Mouse (Mus musculus): ENCODE measurements around the gene Misp. TPM values are rescaled to one million over a fixed set of nuclear protein-coding genes. Genes with fewer than 3 reads are reported as not detected.

The Misp gene
- total and polyA plus RNA-seq, 3 experiments, result not detected

GRCm38 (mm10) chr10:79861230-79862048, 40.6 kb downstream of the Misp start:
- no peak overlapping the region for H3K9ac ChIP-seq (ENCODE audit: insufficient read depth, low read depth)
- no peaks in the 10 kb centered on the region for H3K9me3 ChIP-seq (replicated peaks; ENCODE audit: low read length)
- H3K27ac ChIP-seq (ENCODE audit: insufficient read depth, low read depth), result peak overlapping the region; percentile 11; the same call in 1 of the 2 replicates
- no peak for DNase-seq (ENCODE audit: extremely low read depth)
- in situ Hi-C loops (cut with MboI; ENCODE audit: low pct_ligation_motif_present, low pct_unique_long_range_greater_than_20kb, low sequenced_read_pairs), result no loop called here
- no peak overlapping the region for H3K4me2 ChIP-seq (ENCODE audit: insufficient read depth, low read depth, poor library complexity, severe bottlenecking)
- no peak overlapping the region for H3K4me3 ChIP-seq (replicated peaks in 1 of 3; ENCODE audit: low read depth in 2 of 3, low read length in 2 of 3, poor library complexity in 1 of 3)
- H3K79me2 ChIP-seq (replicated peaks; ENCODE audit: control insufficient read depth, extremely low read depth, insufficient read depth, poor library complexity, severe bottlenecking), result peaks cover 42% of the 10 kb centered on the region
- TF ChIP-seq NRF1 (IDR thresholded peaks at IDR 0.05; ENCODE audit: low read depth, low read length) (no peak), HCFC1 (IDR thresholded peaks at IDR 0.05; ENCODE audit: low read depth, low read length) (no peak), MAZ (IDR thresholded peaks at IDR 0.05; ENCODE audit: low read depth, low read length) (no peak), ZC3H11A (IDR thresholded peaks at IDR 0.05; ENCODE audit: low read depth, low read length) (no peak), TCF12 (IDR thresholded peaks at IDR 0.05; ENCODE audit: low read depth, low read length) (no peak), IRF4 (IDR thresholded peaks at IDR 0.05; ENCODE audit: low read depth, low read length) (no peak), ZMIZ1 (IDR thresholded peaks at IDR 0.05; ENCODE audit: low read depth, low read length) (no peak), JUND (conservative IDR thresholded peaks at IDR 0.05; ENCODE audit: low read depth, low read length) (no peak), USF1 (IDR thresholded peaks at IDR 0.05; ENCODE audit: low read depth, low read length) (no peak), MEF2A (IDR thresholded peaks at IDR 0.05; ENCODE audit: borderline replicate concordance, low read depth, low read length) (no peak), CTCF (conservative IDR thresholded peaks at IDR 0.05 in 1 of 2, IDR thresholded peaks at IDR 0.05 in 1 of 2; ENCODE audit: low read depth in 2 of 2, low read length in 2 of 2) (no peak), MXI1 (IDR thresholded peaks at IDR 0.05; ENCODE audit: low read depth, low read length) (no peak), POLR2A (IDR thresholded peaks at IDR 0.05; ENCODE audit: low read depth, low read length) (no peak), USF2 (conservative IDR thresholded peaks at IDR 0.05; ENCODE audit: low read depth, low read length) (no peak), KAT2A (IDR thresholded peaks at IDR 0.05; ENCODE audit: insufficient replicate concordance, low read length) (no peak), GABPA (IDR thresholded peaks at IDR 0.05; ENCODE audit: insufficient replicate concordance, low read depth, low read length) (no peak), EP300 (IDR thresholded peaks at IDR 0.05; ENCODE audit: low read length) (no peak)
- peaks cover 82 to 92% of the 10 kb centered on the region in 2 experiments for H3K36me3 ChIP-seq (replicated peaks in 1 of 2; ENCODE audit: control insufficient read depth in 1 of 2, insufficient read depth in 1 of 2, low read length in 1 of 2)
- no peaks in the 10 kb centered on the region for H3K27me3 ChIP-seq (replicated peaks)
- dilution Hi-C loops (cut with MboI; ENCODE audit: extremely low pct_ligation_motif_present, extremely low pct_unique_long_range_greater_than_20kb, low sequenced_read_pairs), result no loop called here
- H3K4me1 ChIP-seq (ENCODE audit: control insufficient read depth in 1 of 2, insufficient read depth in 2 of 2), result peaks cover 16 to 24% of the 10 kb centered on the region in 2 experiments

- Histone ChIP-seq H3K4me2 (ENCODE audit: insufficient read depth, low read depth, poor library complexity, severe bottlenecking) (no peak overlapping the region), H3K36me3 (replicated peaks in 1 of 2; ENCODE audit: control insufficient read depth in 1 of 2, insufficient read depth in 1 of 2, low read length in 1 of 2) (peaks cover 74 to 91% of the 10 kb centered on the region in 2 experiments), H3K4me1 (ENCODE audit: control insufficient read depth in 1 of 2, insufficient read depth in 2 of 2) (peaks cover 13 to 17% of the 10 kb centered on the region in 2 experiments), H3K4me3 (replicated peaks in 1 of 3; ENCODE audit: low read depth in 2 of 3, low read length in 2 of 3, poor library complexity in 1 of 3) (no peak overlapping the region), H3K79me2 (replicated peaks; ENCODE audit: control insufficient read depth, extremely low read depth, insufficient read depth, poor library complexity, severe bottlenecking) (peaks cover 34% of the 10 kb centered on the region), H3K9ac (ENCODE audit: insufficient read depth, low read depth) (no peak overlapping the region), H3K9me3 (replicated peaks; ENCODE audit: low read length) (no peaks in the 10 kb centered on the region), H3K27ac (ENCODE audit: insufficient read depth, low read depth) (no peak overlapping the region), H3K27me3 (replicated peaks) (no peaks in the 10 kb centered on the region)
- no peak for DNase-seq (ENCODE audit: extremely low read depth)
- in situ Hi-C loops (cut with MboI; ENCODE audit: low pct_ligation_motif_present, low pct_unique_long_range_greater_than_20kb, low sequenced_read_pairs), result no loop called here
- dilution Hi-C loops (cut with MboI; ENCODE audit: extremely low pct_ligation_motif_present, extremely low pct_unique_long_range_greater_than_20kb, low sequenced_read_pairs), result no loop called here
- TF ChIP-seq POLR2AphosphoS2 (IDR thresholded peaks at IDR 0.05; ENCODE audit: low read depth, low read length) (peak; percentile 81; the same call in 1 of the 2 replicates), ZMIZ1 (IDR thresholded peaks at IDR 0.05; ENCODE audit: low read depth, low read length) (no peak), JUND (conservative IDR thresholded peaks at IDR 0.05; ENCODE audit: low read depth, low read length) (no peak)
Observed at GRCm38 (mm10) chr10:79862049-79862788, 41.4 kb downstream of the Misp start.

All from CH12.LX (cell line).